Mouse (Mus musculus): Measurements from ENCODE around the gene Ice1. TPM values are rescaled to one million over a fixed set of nuclear protein-coding genes. Genes with fewer than 3 reads are reported as not detected.
A peak's percentile ranks its signal among the peaks of the same experiment; 100 is the strongest.

The Ice1 gene
- polyA plus RNA-seq, 1 experiment from 2014 or later, result 24.9 TPM

DNA sequence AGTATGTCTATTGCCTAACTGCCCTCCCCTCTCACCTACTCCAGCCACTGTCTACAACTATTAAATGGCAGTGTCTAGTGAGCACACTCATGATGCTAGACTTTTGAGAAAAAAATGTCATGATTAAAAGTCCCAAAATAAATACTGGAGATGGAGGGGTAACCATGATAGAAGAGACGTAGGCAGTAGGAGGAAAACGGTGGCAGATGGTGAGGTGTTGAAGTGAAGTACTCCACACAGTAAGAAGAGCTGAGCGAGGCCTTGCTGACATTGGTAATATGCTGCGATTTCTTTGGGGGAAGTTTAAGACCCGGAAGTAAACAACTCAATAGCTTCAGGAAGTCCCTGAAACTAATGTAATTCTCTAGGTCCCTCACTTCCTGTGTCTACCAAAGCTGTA, 104.0 kb downstream of the Ice1 start:
- ATAC-seq (ENCODE audit: low read depth), result no peak
- H3K27ac ChIP-seq (replicated peaks), result no peak overlapping the region
- 94% methylated on average over 5 of the region's 5 CpGs for WGBS
- no peaks in the 10 kb centered on the region for H3K27me3 ChIP-seq
- no peak overlapping the region for H3K9ac ChIP-seq
- no peaks in the 10 kb centered on the region for H3K4me1 ChIP-seq (replicated peaks)
- H3K4me3 ChIP-seq, result no peak overlapping the region
- no peak overlapping the region for H3K4me2 ChIP-seq
- no peaks in the 10 kb centered on the region for H3K36me3 ChIP-seq
- H3K9me3 ChIP-seq, result no peaks in the 10 kb centered on the region

DNA sequence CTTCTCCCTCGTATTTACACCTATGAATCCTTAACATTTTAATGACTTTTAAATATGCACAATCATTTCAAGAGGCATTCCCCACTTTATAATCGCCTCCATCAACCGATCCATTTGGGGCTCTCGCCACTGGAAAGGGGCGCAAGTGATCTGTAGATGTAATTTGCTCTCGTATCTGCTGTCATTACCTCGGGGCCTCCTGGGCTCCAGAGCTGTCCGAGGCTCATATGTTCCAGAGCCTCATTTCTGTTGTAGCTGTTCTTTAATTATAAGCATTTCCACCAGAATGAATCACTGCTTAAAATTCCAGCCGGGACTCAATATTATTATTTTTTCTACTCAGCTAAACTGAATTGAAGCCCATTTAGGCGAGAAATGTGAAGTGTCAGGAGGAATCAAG, 104.7 kb downstream of the Ice1 start:
- Histone ChIP-seq H3K9me3 (no peaks in the 10 kb centered on the region), H3K27ac (replicated peaks) (no peak overlapping the region), H3K4me1 (replicated peaks) (no peaks in the 10 kb centered on the region; the same call in 1 of the 2 replicates), H3K27me3 (no peaks in the 10 kb centered on the region), H3K9ac (no peak overlapping the region), H3K4me2 (no peak overlapping the region), H3K4me3 (no peak overlapping the region), H3K36me3 (no peaks in the 10 kb centered on the region)
- no peak for ATAC-seq (ENCODE audit: low read depth)
- WGBS, result 56% methylated on average over 10 of the region's 10 CpGs

- Histone ChIP-seq H3K9me3 (no peaks in the 10 kb centered on the region), H3K36me3 (no peaks in the 10 kb centered on the region), H3K27me3 (no peaks in the 10 kb centered on the region), H3K27ac (replicated peaks) (no peak overlapping the region), H3K4me3 (no peak overlapping the region), H3K4me1 (replicated peaks) (no peaks in the 10 kb centered on the region; the same call in 1 of the 2 replicates), H3K4me2 (no peak overlapping the region), H3K9ac (no peak overlapping the region)
- WGBS, result 70% methylated on average over 2 of the region's 2 CpGs
- ATAC-seq (ENCODE audit: low read depth), result no peak
Measured at GRCm38 (mm10) chr13:70517651-70518050, 119.8 kb downstream of the Ice1 start.

DNA sequence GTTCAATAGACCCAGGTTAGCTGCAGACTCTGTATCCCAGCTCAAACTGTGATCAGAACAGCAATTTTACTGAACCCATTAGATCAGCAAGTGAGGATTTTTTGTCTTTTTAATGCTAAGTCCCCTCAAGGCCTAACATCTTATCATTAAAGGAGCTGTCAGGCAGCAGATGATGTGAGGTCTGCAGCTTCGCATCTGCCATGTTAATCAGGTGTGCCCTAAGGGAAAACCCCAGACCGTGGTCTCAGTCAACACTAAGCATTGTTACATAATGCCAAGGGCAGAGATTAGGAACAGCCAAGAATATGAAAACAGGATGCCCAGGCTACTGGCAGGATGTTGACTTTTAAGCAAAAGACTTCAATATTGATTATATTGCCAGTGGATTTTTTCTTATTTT, 122.4 kb downstream of the Ice1 start:
- ATAC-seq (ENCODE audit: low read depth), result no peak
- no peak overlapping the region for H3K4me2 ChIP-seq
- H3K4me3 ChIP-seq, result no peak overlapping the region
- H3K9me3 ChIP-seq, result no peaks in the 10 kb centered on the region
- H3K36me3 ChIP-seq, result no peaks in the 10 kb centered on the region
- H3K27me3 ChIP-seq, result no peaks in the 10 kb centered on the region
- H3K9ac ChIP-seq, result no peak overlapping the region
- no peaks in the 10 kb centered on the region; the same call in 1 of the 2 replicates for H3K4me1 ChIP-seq (replicated peaks)
- no peak overlapping the region for H3K27ac ChIP-seq (replicated peaks)
- WGBS, result 52% methylated on average over 2 of the region's 2 CpGs

DNA sequence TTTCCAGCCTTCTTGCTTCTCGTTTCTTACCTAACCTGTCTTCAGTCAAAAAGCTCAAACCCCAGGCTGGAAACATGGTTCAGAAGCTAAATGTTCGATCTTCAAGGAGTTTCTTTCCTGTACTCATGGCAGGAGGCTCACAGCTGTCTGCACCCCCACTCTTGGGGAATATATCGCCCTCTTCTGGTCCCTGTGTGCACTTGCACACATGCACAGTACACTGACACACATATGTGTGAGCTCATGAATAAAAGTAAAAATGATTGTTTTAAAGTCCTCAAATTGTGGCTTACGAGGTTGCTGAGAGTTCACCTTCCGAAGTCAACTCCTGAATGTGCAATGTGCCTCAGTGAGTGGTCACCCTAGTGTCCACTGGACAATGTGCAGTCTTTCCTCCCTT, 127.2 kb downstream of the Ice1 start:
- no peak for ATAC-seq (ENCODE audit: low read depth)
- WGBS, result 80% methylated on average over 5 of the region's 5 CpGs
- Histone ChIP-seq H3K27me3 (no peaks in the 10 kb centered on the region), H3K36me3 (no peaks in the 10 kb centered on the region), H3K4me1 (replicated peaks) (peaks cover 13% of the 10 kb centered on the region), H3K27ac (replicated peaks) (no peak overlapping the region; the same call in 1 of the 2 replicates), H3K4me2 (no peak overlapping the region), H3K4me3 (no peak overlapping the region), H3K9me3 (no peaks in the 10 kb centered on the region), H3K9ac (no peak overlapping the region)

- peaks cover 13% of the 10 kb centered on the region for H3K4me1 ChIP-seq (replicated peaks)
- H3K36me3 ChIP-seq, result no peaks in the 10 kb centered on the region
- H3K4me3 ChIP-seq, result no peak overlapping the region
- peak overlapping the region; percentile 70 for H3K27ac ChIP-seq (replicated peaks)
- no peaks in the 10 kb centered on the region for H3K27me3 ChIP-seq
- 67% methylated on average over 8 of the region's 8 CpGs for WGBS
- H3K9me3 ChIP-seq, result no peaks in the 10 kb centered on the region
- H3K9ac ChIP-seq, result no peak overlapping the region
- peak; percentile 71 for ATAC-seq (ENCODE audit: low read depth)
- H3K4me2 ChIP-seq, result no peak overlapping the region
Measured at GRCm38 (mm10) chr13:70509375-70510016, 127.9 kb downstream of the Ice1 start.

GRCm38 (mm10) chr13:70508708-70509374, 128.6 kb downstream of the Ice1 start:
- Histone ChIP-seq H3K4me3 (no peak overlapping the region), H3K27ac (replicated peaks) (peak overlapping the region; percentile 70), H3K4me1 (replicated peaks) (peaks cover 13% of the 10 kb centered on the region), H3K9ac (no peak overlapping the region), H3K27me3 (no peaks in the 10 kb centered on the region), H3K36me3 (no peaks in the 10 kb centered on the region), H3K4me2 (no peak overlapping the region), H3K9me3 (no peaks in the 10 kb centered on the region)
- 50% methylated on average over 5 of the region's 5 CpGs for WGBS
- ATAC-seq (ENCODE audit: low read depth), result peak; percentile 88

Other genes starting within 250 kb of the Ice1 start
- gene Adamts16, start 204.2 kb upstream of the Ice1 start, polyA plus RNA-seq (2015; fragmentation: Nextera tagmentation; extraction: Ambion mirVana), result 4.3 and 5.0 TPM in 2 replicates

All from neural tube, embryonic 13.5 days (tissue).